In the genomic region with DNA sequence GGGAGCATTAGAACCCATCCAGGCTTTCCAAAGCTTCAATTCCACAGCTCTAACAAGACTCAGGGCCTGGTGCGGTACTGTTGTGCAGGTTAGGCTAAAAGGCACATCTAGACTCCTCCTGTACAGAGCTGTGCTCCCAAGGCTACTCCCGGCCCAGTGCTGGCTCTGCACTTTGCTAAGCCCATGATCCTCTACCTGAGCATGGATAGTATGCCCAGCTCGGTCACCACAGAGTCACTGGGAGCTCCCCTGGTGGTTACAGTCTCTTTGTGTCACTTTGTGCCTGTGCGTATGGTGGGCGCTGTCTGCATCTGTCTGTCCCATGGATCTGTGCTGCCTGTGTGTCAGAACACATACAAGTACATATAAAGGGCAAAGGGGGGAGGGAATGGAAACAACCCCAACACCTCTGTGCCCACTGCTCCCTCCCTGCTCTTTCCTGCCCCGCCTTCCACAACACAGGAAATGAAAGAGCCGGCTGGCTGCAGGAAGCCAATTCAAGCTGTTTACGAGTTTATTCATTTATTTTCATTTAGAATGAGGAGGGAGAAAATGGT, we compare ENCODE assay signal across 7 mouse cellular contexts. TPM values are rescaled to one million over a fixed set of nuclear protein-coding genes. Genes with fewer than 3 reads are reported as not detected.
DNase-seq lines count a peak whose midpoint lies in the region; ATAC-seq and TF ChIP-seq lines count a peak whose summit lies in the region.

No protein-coding gene starts in this region.

- peaks cover 95% of the 10 kb centered on the region for H3K4me1 ChIP-seq in G1E (ENCODE audit: insufficient read depth, low read depth, low read length)
- no peaks in the 10 kb centered on the region for H3K4me1 ChIP-seq in cortical plate, adult 2 months (ENCODE audit: control insufficient read depth, insufficient read depth, low read length)
- H3K4me1 ChIP-seq in lung, embryonic 16.5 days (replicated peaks; ENCODE audit: control insufficient read depth, insufficient read depth, low read length), result peaks cover 65% of the 10 kb centered on the region
- peaks cover 29% of the 10 kb centered on the region for H3K4me1 ChIP-seq in small intestine, adult 2 months (ENCODE audit: control insufficient read depth, insufficient read depth, insufficient read length, low read length)

- peak overlapping the region; percentile 51 for H3K9ac ChIP-seq in lung, embryonic 16.5 days (ENCODE audit: low read length)

- TF ChIP-seq POLR2A in cortical plate, adult 2 months (IDR thresholded peaks at IDR 0.05; ENCODE audit: extremely low read depth, insufficient read depth, low read length), result no peak
- TF ChIP-seq POLR2A in small intestine, adult 2 months (IDR thresholded peaks at IDR 0.05; ENCODE audit: low read depth, low read length), result no peak

- no peaks in the 10 kb centered on the region for H3K27me3 ChIP-seq in G1E (ENCODE audit: insufficient read depth, low read length)
- H3K27me3 ChIP-seq in lung, embryonic 16.5 days (ENCODE audit: control insufficient read depth, insufficient read depth, low read depth, low read length), result no peaks in the 10 kb centered on the region
- H3K27me3 ChIP-seq in small intestine, adult 2 months (ENCODE audit: control insufficient read depth, insufficient read depth, low read length), result no peaks in the 10 kb centered on the region

- ATAC-seq in G1E (ENCODE audit: extremely low read depth, insufficient number of reproducible peaks, low FRiP score, poor library complexity, severe bottlenecking), result no peak
- ATAC-seq in lung, embryonic 16.5 days (ENCODE audit: low read depth), result peak; percentile 72

- 27% methylated on average over 8 of the region's 8 CpGs for WGBS in lung, embryonic 16.5 days
- 32% methylated on average over 8 of the region's 8 CpGs for WGBS in small intestine, adult 2 months

- DNase-seq in G1E (ENCODE audit: low spot score), result no peak
- peak; percentile 78 for DNase-seq in heart, adult 8-10 months (ENCODE audit: low spot score)
- peak; percentile 61 to 82 for DNase-seq in kidney, adult 8-10 months
- no peak for DNase-seq in cerebellum, adult 9-11 months

- H3K9me3 ChIP-seq in G1E (replicated peaks), result no peaks in the 10 kb centered on the region
- no peaks in the 10 kb centered on the region for H3K9me3 ChIP-seq in lung, embryonic 16.5 days (ENCODE audit: control insufficient read depth, low read length)

- peak overlapping the region; percentile 80 for H3K4me3 ChIP-seq in G1E (ENCODE audit: low read depth, low read length)
- no peak overlapping the region for H3K4me3 ChIP-seq in cortical plate, adult 2 months (ENCODE audit: insufficient read depth, low read length)
- peak overlapping the region; percentile 12; the same call in 1 of the 2 replicates for H3K4me3 ChIP-seq in lung, embryonic 16.5 days (ENCODE audit: low read length)
- peak overlapping the region; percentile 13 for H3K4me3 ChIP-seq in small intestine, adult 2 months (ENCODE audit: low read depth, low read length)

- peak overlapping the region; percentile 40 for H3K4me2 ChIP-seq in lung, embryonic 16.5 days (ENCODE audit: low read depth, low read length)

- no peak for TF ChIP-seq CTCF in G1E (IDR thresholded peaks at IDR 0.05; ENCODE audit: low read depth, low read length)
- TF ChIP-seq CTCF in cortical plate, adult 2 months (IDR thresholded peaks at IDR 0.05; ENCODE audit: extremely low read depth, insufficient read depth, low read length), result no peak
- no peak for TF ChIP-seq CTCF in small intestine, adult 2 months (IDR thresholded peaks at IDR 0.05; ENCODE audit: extremely low read depth, insufficient read length, insufficient replicate concordance, low read depth, low read length)

- peaks cover 77% of the 10 kb centered on the region for H3K36me3 ChIP-seq in G1E (replicated peaks)
- H3K36me3 ChIP-seq in lung, embryonic 16.5 days (ENCODE audit: control insufficient read depth, insufficient read depth, low read length), result no peaks in the 10 kb centered on the region
- no peaks in the 10 kb centered on the region for H3K36me3 ChIP-seq in small intestine, adult 2 months (ENCODE audit: control insufficient read depth, insufficient read depth, low read length)

- H3K27ac ChIP-seq in cortical plate, adult 2 months (ENCODE audit: insufficient read depth, low read length), result peak overlapping the region; percentile 26; the same call in 1 of the 2 replicates
- peak overlapping the region; percentile 99 for H3K27ac ChIP-seq in lung, embryonic 16.5 days (ENCODE audit: low read length)
- H3K27ac ChIP-seq in small intestine, adult 2 months (ENCODE audit: insufficient read depth, low read depth, low read length), result peak overlapping the region; percentile 45

RNA-seq across cellular contexts. Expression of a gene that starts 3.6 kb away (rescaled TPM):
- total RNA-seq in G1E (2014; fragmentation: Nextera tagmentation), result 104 and 119 TPM in 2 replicates
- 247 and 297 TPM in 2 replicates for total RNA-seq in G1E (2017)
- polyA plus RNA-seq in G1E (2012), result 57.5 and 59.3 TPM in 2 replicates
- polyA plus RNA-seq in cortical plate, adult 2 months (2012; rRNA removed), result 0.26 and 0.44 TPM in 2 replicates
- 1 to 10 TPM in 1 of 4 experiments, under 1 TPM in 3; 0.27 to 2.8 (median 0.52) TPM for total RNA-seq in heart, adult 8-10 months (2022)
- polyA plus RNA-seq in lung, embryonic 16.5 days (2015; fragmentation: Nextera tagmentation; extraction: Ambion mirVana), result 2.6 and 3.3 TPM in 2 replicates
- 2.1 and 3.5 TPM in 2 replicates for polyA plus RNA-seq in small intestine, adult 2 months (2012; rRNA removed)

RNA-seq across cellular contexts. Expression of a gene that starts 39.4 kb away (rescaled TPM):
- total RNA-seq in G1E (2014; fragmentation: Nextera tagmentation) (not detected in 2 replicates), G1E (2017) (0.12 TPM in 1 of 2 replicates, not detected in the other)
- not detected in 2 replicates for polyA plus RNA-seq in G1E (2012)
- polyA plus RNA-seq in cortical plate, adult 2 months (2012; rRNA removed), result 0.51 and 0.81 TPM in 2 replicates
- not detected for total RNA-seq in heart, adult 8-10 months (2022)
- polyA plus RNA-seq in lung, embryonic 16.5 days (2015; fragmentation: Nextera tagmentation; extraction: Ambion mirVana), result 3.2 and 3.4 TPM in 2 replicates
- polyA plus RNA-seq in small intestine, adult 2 months (2012; rRNA removed), result 9.8 and 18.1 TPM in 2 replicates

RNA-seq across cellular contexts. Expression of a gene that starts 44.1 kb away (rescaled TPM):
- total RNA-seq in G1E (2014; fragmentation: Nextera tagmentation) (166 and 192 TPM in 2 replicates), G1E (2017) (185 and 191 TPM in 2 replicates)
- polyA plus RNA-seq in G1E (2012), result 152 and 187 TPM in 2 replicates
- 638 and 653 TPM in 2 replicates for polyA plus RNA-seq in cortical plate, adult 2 months (2012; rRNA removed)
- total RNA-seq in heart, adult 8-10 months (2022), result 100 to 1,000 TPM; 397 to 430 (median 418) TPM
- 765 and 788 TPM in 2 replicates for polyA plus RNA-seq in lung, embryonic 16.5 days (2015; fragmentation: Nextera tagmentation; extraction: Ambion mirVana)
- polyA plus RNA-seq in small intestine, adult 2 months (2012; rRNA removed), result 206 and 227 TPM in 2 replicates

Comparison
In these comparisons a context has a peak if more than half of its experiments do, and no peak if none do; other contexts are left out.
1. DNase-seq: peak in heart, adult 8-10 months (single experiment) and kidney, adult 8-10 months (2 of 2); none in G1E (single experiment) and cerebellum, adult 9-11 months (single experiment).
2. H3K27ac ChIP-seq: peak in every context shown above with its lines; median percentile 99 in lung, embryonic 16.5 days; 45 in small intestine, adult 2 months; 26 in cortical plate, adult 2 months.
3. RNA of a gene that starts 3.6 kb away (polyA plus RNA-seq): 57.5 to 59.3 TPM in G1E; 2.1 to 3.5 TPM in small intestine, adult 2 months, 2.6 to 3.3 TPM in lung, embryonic 16.5 days and 0.26 to 0.44 TPM in cortical plate, adult 2 months; every median in the first group is over 10 times any median in the second.